Mouse (Mus musculus) intestine, postnatal 0 days (tissue): ENCODE measurements around the gene Ankrd34a. TPM values are rescaled to one million over a fixed set of nuclear protein-coding genes. Genes with fewer than 3 reads are reported as not detected.

Experiments used
- ATAC-seq: fragments of 200-750 bp; cut with Nextera tagmentation; 2 replicates; pipeline ENCODE4 v1.8.0; 2017; ENCODE audit warnings: mild to moderate bottlenecking, moderate TSS enrichment, moderate library complexity
- H3K27ac ChIP-seq: fragments of 300-500 bp; sonication (generic); 2 replicates; pipeline ENCODE4 v1.5.1; 2014; ENCODE audit warnings: mild to moderate bottlenecking, low read depth, low read length, moderate library complexity
- H3K27me3 ChIP-seq: fragments of 300-500 bp; sonication (generic); replicated peaks from 2 replicates; pipeline ENCODE4 v1.6.1; 2014; ENCODE audit warnings: low read length, mixed read lengths; ENCODE audit not compliant: control insufficient read depth, insufficient read depth
- H3K36me3 ChIP-seq: fragments of 300-500 bp; sonication (generic); 2 replicates; pipeline ENCODE4 v1.6.1; 2014; ENCODE audit warnings: mild to moderate bottlenecking, moderate library complexity; ENCODE audit not compliant: control insufficient read depth, insufficient read depth
- H3K4me1 ChIP-seq: fragments of 300-500 bp; sonication (generic); replicated peaks from 2 replicates; pipeline ENCODE4 v1.6.1; 2014; ENCODE audit warnings: antibody characterized with exemption, low read length, mixed read lengths; ENCODE audit not compliant: control insufficient read depth, insufficient read depth
- H3K4me2 ChIP-seq: fragments of 300-500 bp; sonication (generic); replicated peaks from 2 replicates; pipeline ENCODE4 v1.6.1; 2014; ENCODE audit warnings: low read depth, mild to moderate bottlenecking, moderate library complexity
- H3K4me3 ChIP-seq: fragments of 300-500 bp; sonication (generic); 2 replicates; pipeline ENCODE4 v1.5.1; 2014; ENCODE audit warnings: low read depth, low read length
- H3K9ac ChIP-seq: fragments of 300-500 bp; sonication (generic); 2 replicates; pipeline ENCODE4 v1.6.1; 2014; ENCODE audit warnings: mild to moderate bottlenecking, low read depth, low read length
- H3K9me3 ChIP-seq: fragments of 300-500 bp; sonication (generic); 2 replicates; pipeline ENCODE4 v1.6.1; 2016; ENCODE audit warnings: mixed run types; ENCODE audit not compliant: control insufficient read depth
- CTCF ChIP-seq: sonication (generic); IDR thresholded peaks from 2 replicates; pipeline ENCODE4 v1.5.1; 2016; ENCODE audit warnings: low read depth, mild to moderate bottlenecking, control low read depth, antibody characterized with exemption, moderate library complexity
- WGBS: fragments of 180-500 bp; shearing (Covaris S2); extraction: QIAGEN DNeasy Blood & Tissue Kit; methylation state at CpG from one replicate; pipeline ENCODE4 v1.1.7; 2014; 5-methylcytosine and 5-hydroxymethylcytosine counted together
- polyA plus RNA-seq: library from polyadenylated mRNA; unstranded; fragments of >200 nt; fragmentation: Nextera tagmentation; extraction: Ambion mirVana; gene quantifications from 2 replicates; pipeline ENCODE4 v1.2.1, GENCODE M21; 2015

Gene Ankrd34a
- polyA plus RNA-seq, 1 experiment from 2014 or later = 1.3 TPM

- no peaks in the 10 kb centered on the region for H3K4me1 ChIP-seq
- H3K4me2 ChIP-seq = peak overlapping the region; percentile 84
- H3K9ac ChIP-seq = peak overlapping the region; percentile 90
- no peak for TF ChIP-seq CTCF
- peaks cover 30% of the 10 kb centered on the region for H3K36me3 ChIP-seq
- WGBS = 7% methylated on average over 15 of the region's 15 CpGs
- H3K27me3 ChIP-seq = no peaks in the 10 kb centered on the region
- ATAC-seq = no peak
- H3K9me3 ChIP-seq = no peaks in the 10 kb centered on the region
- H3K4me3 ChIP-seq = peak overlapping the region; percentile 85
- peak overlapping the region; percentile 78 for H3K27ac ChIP-seq
These were observed 39.5 kb downstream of the Ankrd34a start for GRCm38 (mm10) chr3:96635906-96636305.

- no peak overlapping the region for H3K27ac ChIP-seq
- H3K27me3 ChIP-seq = no peaks in the 10 kb centered on the region
- H3K36me3 ChIP-seq = peaks cover 29% of the 10 kb centered on the region
- H3K9me3 ChIP-seq = no peaks in the 10 kb centered on the region
- ATAC-seq = no peak
- H3K9ac ChIP-seq = peak overlapping the region; percentile 90; the same call in 1 of the 2 replicates
- WGBS = 59% methylated on average over 11 of the region's 11 CpGs
- no peak for TF ChIP-seq CTCF
- peak overlapping the region; percentile 85 for H3K4me3 ChIP-seq
- peak overlapping the region; percentile 84 for H3K4me2 ChIP-seq
- H3K4me1 ChIP-seq = no peaks in the 10 kb centered on the region
These were observed 40.0 kb downstream of the Ankrd34a start for GRCm38 (mm10) chr3:96636448-96636847.

- Histone ChIP-seq H3K36me3 (peaks cover 24% of the 10 kb centered on the region), H3K4me2 (no peak overlapping the region), H3K9me3 (no peaks in the 10 kb centered on the region), H3K4me3 (no peak overlapping the region), H3K27ac (no peak overlapping the region), H3K9ac (no peak overlapping the region), H3K4me1 (no peaks in the 10 kb centered on the region), H3K27me3 (no peaks in the 10 kb centered on the region)
- peak; percentile 79 for TF ChIP-seq CTCF
- ATAC-seq = no peak
- WGBS = 90% methylated on average over 1 of the region's 1 CpGs
These were observed 42.8 kb downstream of the Ankrd34a start for GRCm38 (mm10) chr3:96639219-96639618.

GRCm38 (mm10) chr3:96645018-96645649, 48.7 kb downstream of the Ankrd34a start, which contains the start of gene Itga10:
Gene Itga10 (plus strand): TSS chr3:96645584.
- H3K4me2 ChIP-seq = no peak within 1 kb of the TSS
- peak; percentile 71 for TF ChIP-seq CTCF
- peaks cover 30% of the 10 kb centered on the region for H3K36me3 ChIP-seq
- no peak within 1 kb of the TSS for H3K27ac ChIP-seq
- H3K9ac ChIP-seq = no peak within 1 kb of the TSS
- no peak within 1 kb of the TSS for H3K4me3 ChIP-seq
- H3K9me3 ChIP-seq = no peaks in the 10 kb centered on the region
- H3K4me1 ChIP-seq = no peaks in the 10 kb centered on the region
- peak; percentile 32; the same call in 1 of the 2 replicates for ATAC-seq
- H3K27me3 ChIP-seq = no peaks in the 10 kb centered on the region
- 62% methylated on average over 7 of the region's 7 CpGs for WGBS

- Histone ChIP-seq H3K36me3 (peaks cover 24% of the 10 kb centered on the region), H3K9me3 (no peaks in the 10 kb centered on the region), H3K9ac (no peak overlapping the region), H3K4me3 (no peak overlapping the region), H3K27ac (no peak overlapping the region), H3K27me3 (no peaks in the 10 kb centered on the region), H3K4me1 (no peaks in the 10 kb centered on the region), H3K4me2 (no peak overlapping the region)
- no peak for ATAC-seq
- TF ChIP-seq CTCF = no peak
- 90% methylated on average over 3 of the region's 3 CpGs for WGBS
These were observed 50.9 kb downstream of the Ankrd34a start for GRCm38 (mm10) chr3:96647365-96647764.

Other genes with a start within 250 kb of the Ankrd34a start
- 0.54 and 0.56 TPM in 2 replicates for gene BC107364, start 144.3 kb upstream of the Ankrd34a start, polyA plus RNA-seq
- 0.07 TPM in 1 of 2 replicates, not detected in the other for gene Hfe2, start 71.5 kb upstream of the Ankrd34a start, polyA plus RNA-seq
- 244 and 254 TPM in 2 replicates for gene Txnip, start 38.7 kb upstream of the Ankrd34a start, polyA plus RNA-seq
- gene Gm16253, start 19.7 kb upstream of the Ankrd34a start, polyA plus RNA-seq = 0.31 and 0.41 TPM in 2 replicates
- gene Polr3gl, start 2.5 kb upstream of the Ankrd34a start, polyA plus RNA-seq = 16.4 and 18.7 TPM in 2 replicates
- gene Lix1l, start 4.5 kb downstream of the Ankrd34a start, polyA plus RNA-seq = 2.2 and 2.4 TPM in 2 replicates
- 72.7 and 73.8 TPM in 2 replicates for gene Rbm8a, start 33.3 kb downstream of the Ankrd34a start, polyA plus RNA-seq
- 33.2 and 36.8 TPM in 2 replicates for gene Pex11b, start 38.7 kb downstream of the Ankrd34a start, polyA plus RNA-seq
- not detected in 2 replicates for gene Gm42957, start 38.8 kb downstream of the Ankrd34a start, polyA plus RNA-seq
- 0.17 and 0.21 TPM in 2 replicates for gene Itga10, start 48.9 kb downstream of the Ankrd34a start, polyA plus RNA-seq
- gene Ankrd35, start 73.5 kb downstream of the Ankrd34a start, polyA plus RNA-seq = 0.22 and 0.29 TPM in 2 replicates
- gene Pias3, start 99.7 kb downstream of the Ankrd34a start, polyA plus RNA-seq = 15.2 and 16.1 TPM in 2 replicates
- gene Nudt17, start 111.9 kb downstream of the Ankrd34a start, polyA plus RNA-seq = 2.2 and 2.8 TPM in 2 replicates
- gene Polr3c, start 131.0 kb downstream of the Ankrd34a start, polyA plus RNA-seq = 19.7 and 20.5 TPM in 2 replicates
- 58.7 and 61.6 TPM in 2 replicates for gene Rnf115, start 131.0 kb downstream of the Ankrd34a start, polyA plus RNA-seq
- gene Pdzk1, start 232.6 kb downstream of the Ankrd34a start, polyA plus RNA-seq = 224 and 258 TPM in 2 replicates
- gene Cd160, start 232.7 kb downstream of the Ankrd34a start, polyA plus RNA-seq = 0.66 and 0.84 TPM in 2 replicates